Mouse (Mus musculus) hindbrain, embryonic 16.5 days (tissue): ENCODE data around the gene Uba1. TPM values are rescaled to one million over a fixed set of nuclear protein-coding genes. Genes with fewer than 3 reads are reported as not detected.

Experiments used
- ATAC-seq: fragments of 200-750 bp; cut with Nextera tagmentation; 2 replicates; pipeline ENCODE4 v1.8.0; 2017; ENCODE audit warnings: moderate TSS enrichment, moderate library complexity
- H3K27ac ChIP-seq: fragments of 300-500 bp; sonication (generic); 2 replicates; pipeline ENCODE4 v1.5.1; 2014; ENCODE audit warnings: low read depth, mild to moderate bottlenecking, control low read depth, low read length, moderate library complexity
- H3K27me3 ChIP-seq: fragments of 300-500 bp; sonication (generic); replicated peaks from 2 replicates; pipeline ENCODE4 v1.6.1; 2014; ENCODE audit warnings: low read length; ENCODE audit not compliant: control insufficient read depth, insufficient read depth
- H3K36me3 ChIP-seq: fragments of 300-500 bp; sonication (generic); 2 replicates; pipeline ENCODE4 v1.6.1; 2014; ENCODE audit warnings: mild to moderate bottlenecking, low read length, moderate library complexity, mixed read lengths; ENCODE audit not compliant: control insufficient read depth, insufficient read depth
- H3K4me1 ChIP-seq: fragments of 300-500 bp; sonication (generic); 2 replicates; pipeline ENCODE4 v1.6.1; 2014; ENCODE audit warnings: low read depth, low read length; ENCODE audit not compliant: control insufficient read depth, insufficient read depth
- H3K4me2 ChIP-seq: fragments of 300-500 bp; sonication (generic); 2 replicates; pipeline ENCODE4 v1.6.1; 2014; ENCODE audit warnings: mild to moderate bottlenecking, low read length, control low read depth, moderate library complexity
- H3K4me3 ChIP-seq: fragments of 300-500 bp; sonication (generic); 2 replicates; pipeline ENCODE4 v1.5.1; 2014; ENCODE audit warnings: mild to moderate bottlenecking, low read length, control low read depth, moderate library complexity
- H3K9ac ChIP-seq: fragments of 300-500 bp; sonication (generic); 2 replicates; pipeline ENCODE4 v1.6.1; 2014; ENCODE audit warnings: low read depth, mild to moderate bottlenecking, control low read depth, low read length, moderate library complexity
- H3K9me3 ChIP-seq: fragments of 300-500 bp; sonication (generic); 2 replicates; pipeline ENCODE4 v1.6.1; 2014; ENCODE audit warnings: mild to moderate bottlenecking, low read length, moderate library complexity; ENCODE audit not compliant: control insufficient read depth
- WGBS: fragments of 180-500 bp; shearing (Covaris S2); extraction: QIAGEN DNeasy Blood & Tissue Kit; methylation state at CpG from one replicate; pipeline ENCODE4 v1.1.7; 2014; 5-methylcytosine and 5-hydroxymethylcytosine counted together
- polyA plus RNA-seq: library from polyadenylated mRNA; unstranded; fragments of >200 nt; fragmentation: Nextera tagmentation; extraction: Ambion mirVana; gene quantifications from 2 replicates; pipeline ENCODE4 v1.2.1, GENCODE M21; 2015

Gene Uba1
- 350 and 371 TPM in 2 replicates for polyA plus RNA-seq

DNA sequence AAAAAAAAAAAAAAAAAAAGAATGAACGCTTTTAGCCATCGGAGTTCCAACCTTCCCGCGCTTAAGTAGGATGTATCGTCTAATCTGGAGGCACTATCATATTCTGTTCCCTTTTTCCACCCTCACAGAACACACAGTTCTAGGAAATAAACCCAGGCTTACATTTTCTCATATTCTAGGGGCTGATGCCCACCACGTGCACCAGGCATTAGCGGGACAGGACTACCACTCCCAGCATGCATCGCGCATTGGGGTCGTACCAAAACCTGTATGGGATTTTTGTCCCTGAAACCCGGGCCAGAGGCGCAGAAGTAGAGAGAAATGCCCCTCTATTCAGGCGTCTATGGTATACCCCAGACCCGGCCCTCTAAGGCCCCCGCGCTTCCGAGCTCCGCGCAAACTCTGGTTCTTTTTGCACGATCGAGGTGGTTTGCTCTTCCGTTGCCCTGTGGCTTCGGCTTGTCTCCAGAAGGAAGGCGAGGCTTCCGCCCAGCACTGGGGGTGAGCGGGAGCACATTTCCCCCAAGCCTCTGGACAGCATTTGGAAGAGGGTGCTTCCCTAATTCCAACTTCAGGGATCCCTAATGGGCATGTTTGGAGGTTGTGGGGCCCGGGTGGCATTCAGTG is at the start of gene Uba1:
Gene Uba1, plus strand, starts transcription at position 301 of the 627 bp plus-strand sequence.
- H3K4me2 ChIP-seq = peak within 1 kb of the TSS; percentile 83
- ATAC-seq = peak; percentile 89
- no peaks in the 10 kb centered on the region for H3K27me3 ChIP-seq
- H3K4me1 ChIP-seq = peaks cover 5% of the 10 kb centered on the region; the same call in 1 of the 2 replicates
- WGBS = 16% methylated on average over 27 of the region's 27 CpGs
- peak within 1 kb of the TSS; percentile 58 for H3K9ac ChIP-seq
- no peaks in the 10 kb centered on the region for H3K36me3 ChIP-seq
- no peaks in the 10 kb centered on the region for H3K9me3 ChIP-seq
- peak within 1 kb of the TSS; percentile 51 for H3K27ac ChIP-seq
- H3K4me3 ChIP-seq = peak within 1 kb of the TSS; percentile 50

DNA sequence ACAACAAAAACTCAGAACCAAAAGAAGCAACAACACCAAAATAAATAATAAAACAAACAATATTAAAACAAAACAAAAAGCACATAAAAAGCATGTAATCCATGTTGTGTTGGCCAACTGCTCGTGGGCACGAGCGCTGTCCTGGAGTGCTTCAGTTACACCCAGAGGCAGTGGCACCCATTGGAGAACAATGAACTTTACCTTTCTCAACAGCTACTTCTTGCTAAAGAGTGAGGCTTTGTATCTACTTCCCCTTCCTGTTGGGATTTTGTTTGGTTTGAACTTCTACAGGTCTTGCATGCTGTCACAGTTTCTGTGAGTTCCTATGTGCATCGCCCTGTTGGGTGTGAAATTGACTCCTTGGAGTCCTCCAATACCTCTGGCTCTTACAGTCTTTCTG is 49.6 kb upstream of the Uba1 start:
- no peak overlapping the region for H3K4me2 ChIP-seq
- H3K36me3 ChIP-seq = no peaks in the 10 kb centered on the region
- H3K27me3 ChIP-seq = no peaks in the 10 kb centered on the region
- no peak overlapping the region for H3K4me3 ChIP-seq
- WGBS = 85% methylated on average over 4 of the region's 4 CpGs
- ATAC-seq = no peak
- no peaks in the 10 kb centered on the region for H3K9me3 ChIP-seq
- no peak overlapping the region for H3K9ac ChIP-seq
- H3K27ac ChIP-seq = no peak overlapping the region
- no peaks in the 10 kb centered on the region for H3K4me1 ChIP-seq

GRCm38 (mm10) chrX:20616861-20617175 is 41.3 kb upstream of the Uba1 start:
- Histone ChIP-seq H3K27ac (peak overlapping the region; percentile 76), H3K4me1 (peaks cover 10% of the 10 kb centered on the region), H3K9me3 (no peaks in the 10 kb centered on the region), H3K4me2 (peak overlapping the region; percentile 63), H3K9ac (peak overlapping the region; percentile 51), H3K4me3 (peak overlapping the region; percentile 58), H3K27me3 (no peaks in the 10 kb centered on the region), H3K36me3 (no peaks in the 10 kb centered on the region)
- peak; percentile 57 for ATAC-seq
- 23% methylated on average over 17 of the region's 17 CpGs for WGBS

DNA sequence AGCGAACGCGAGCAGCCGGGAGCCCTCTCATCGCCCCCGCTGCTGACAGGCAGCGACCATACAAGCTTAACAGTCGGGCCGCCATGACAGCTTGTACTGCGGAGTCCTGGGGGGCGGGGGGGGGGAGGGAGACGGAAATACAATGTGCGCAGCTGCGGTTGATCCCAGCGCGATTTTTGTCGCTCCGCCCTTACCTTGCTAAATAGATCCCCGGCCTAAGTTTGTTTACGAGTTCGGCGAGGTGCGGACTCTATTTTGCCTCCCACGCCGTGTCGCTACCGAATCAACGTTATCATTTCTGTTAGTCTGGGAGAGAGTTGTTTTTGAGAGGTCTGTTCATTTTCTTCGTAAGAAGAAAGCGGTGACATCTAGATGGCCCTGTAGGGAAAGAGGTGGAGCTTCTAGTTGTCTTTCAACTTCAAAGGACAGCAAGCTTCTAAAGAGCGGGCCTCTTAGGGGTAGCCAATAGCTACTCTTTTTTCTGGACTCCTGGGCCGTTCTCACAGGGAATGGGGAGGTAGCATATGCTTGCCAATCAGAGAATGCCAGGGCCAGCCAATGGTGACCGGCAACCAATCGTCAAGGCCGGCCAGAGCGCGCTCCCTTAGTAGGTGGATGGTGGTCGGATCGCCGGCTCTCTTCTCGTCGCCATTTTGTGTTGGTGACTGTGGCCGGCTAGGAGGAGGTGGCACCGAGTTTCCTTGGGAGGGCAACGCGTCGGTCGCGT is 40.8 kb upstream of the Uba1 start, which contains the start of the genes Rbm10 and Ndufb11:
Gene Rbm10, plus strand, starts transcription at position 328 of the 727 bp plus-strand sequence.
Gene Ndufb11, minus strand, starts transcription at position 444 of the 727 bp plus-strand sequence.
- Histone ChIP-seq H3K4me3 (peak within 1 kb of the TSS; percentile 58), H3K36me3 (no peaks in the 10 kb centered on the region), H3K4me1 (peaks cover 10% of the 10 kb centered on the region), H3K4me2 (peak within 1 kb of the TSS; percentile 63), H3K27ac (peak within 1 kb of the TSS; percentile 76), H3K27me3 (no peaks in the 10 kb centered on the region), H3K9ac (peak within 1 kb of the TSS; percentile 66), H3K9me3 (no peaks in the 10 kb centered on the region)
- 17% methylated on average over 40 of the region's 49 CpGs for WGBS
- ATAC-seq = peak; percentile 97

GRCm38 (mm10) chrX:20617903-20618399 is 40.2 kb upstream of the Uba1 start:
- Histone ChIP-seq H3K27ac (peak overlapping the region; percentile 76), H3K4me3 (peak overlapping the region; percentile 58), H3K27me3 (no peaks in the 10 kb centered on the region), H3K9me3 (no peaks in the 10 kb centered on the region), H3K4me1 (peaks cover 10% of the 10 kb centered on the region), H3K9ac (peak overlapping the region; percentile 66), H3K4me2 (peak overlapping the region; percentile 59), H3K36me3 (no peaks in the 10 kb centered on the region)
- peak; percentile 65 for ATAC-seq
- 25% methylated on average over 31 of the region's 31 CpGs for WGBS

DNA sequence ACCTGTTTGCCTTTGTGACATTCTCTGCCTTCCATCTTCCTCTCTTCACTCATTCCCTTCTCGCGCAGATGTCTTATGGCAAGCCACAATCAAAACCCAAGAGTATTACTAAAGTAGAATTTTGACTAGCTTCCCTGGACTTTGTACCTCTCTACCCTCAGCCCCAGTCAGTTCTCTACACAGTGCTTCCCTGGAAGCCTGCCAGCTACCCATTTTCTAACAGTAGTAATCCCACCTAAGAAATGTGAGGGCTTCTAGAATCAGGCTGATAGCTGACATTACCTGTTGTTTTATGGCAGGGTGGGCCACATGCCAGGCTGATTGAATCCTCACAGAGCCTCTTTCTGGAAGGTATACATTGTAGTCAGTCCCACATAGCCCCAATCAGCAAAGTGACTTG is 20.0 kb upstream of the Uba1 start:
- Histone ChIP-seq H3K9ac (no peak overlapping the region), H3K36me3 (peaks cover 10% of the 10 kb centered on the region), H3K4me3 (no peak overlapping the region), H3K27me3 (no peaks in the 10 kb centered on the region), H3K4me1 (no peaks in the 10 kb centered on the region), H3K27ac (no peak overlapping the region), H3K9me3 (no peaks in the 10 kb centered on the region), H3K4me2 (no peak overlapping the region)
- 95% methylated on average over 2 of the region's 2 CpGs for WGBS
- no peak for ATAC-seq

- H3K27me3 ChIP-seq = no peaks in the 10 kb centered on the region
- no peak overlapping the region for H3K9ac ChIP-seq
- no peaks in the 10 kb centered on the region for H3K4me1 ChIP-seq
- H3K27ac ChIP-seq = no peak overlapping the region
- 66% methylated on average over 2 of the region's 5 CpGs for WGBS
- H3K36me3 ChIP-seq = peaks cover 14% of the 10 kb centered on the region; the same call in 1 of the 2 replicates
- H3K9me3 ChIP-seq = no peaks in the 10 kb centered on the region
- no peak for ATAC-seq
- no peak overlapping the region for H3K4me3 ChIP-seq
- H3K4me2 ChIP-seq = no peak overlapping the region
Observed at GRCm38 (mm10) chrX:20644780-20645179, 13.3 kb upstream of the Uba1 start.

GRCm38 (mm10) chrX:20657593-20657992 is 533 bp upstream of the Uba1 start:
- 27% methylated on average over 5 of the region's 5 CpGs for WGBS
- H3K9me3 ChIP-seq = no peaks in the 10 kb centered on the region
- no peaks in the 10 kb centered on the region for H3K36me3 ChIP-seq
- no peak overlapping the region for H3K9ac ChIP-seq
- no peak for ATAC-seq
- peak overlapping the region; percentile 83 for H3K4me2 ChIP-seq
- H3K4me1 ChIP-seq = peaks cover 5% of the 10 kb centered on the region; the same call in 1 of the 2 replicates
- peak overlapping the region; percentile 50 for H3K4me3 ChIP-seq
- no peak overlapping the region for H3K27ac ChIP-seq
- H3K27me3 ChIP-seq = no peaks in the 10 kb centered on the region

DNA sequence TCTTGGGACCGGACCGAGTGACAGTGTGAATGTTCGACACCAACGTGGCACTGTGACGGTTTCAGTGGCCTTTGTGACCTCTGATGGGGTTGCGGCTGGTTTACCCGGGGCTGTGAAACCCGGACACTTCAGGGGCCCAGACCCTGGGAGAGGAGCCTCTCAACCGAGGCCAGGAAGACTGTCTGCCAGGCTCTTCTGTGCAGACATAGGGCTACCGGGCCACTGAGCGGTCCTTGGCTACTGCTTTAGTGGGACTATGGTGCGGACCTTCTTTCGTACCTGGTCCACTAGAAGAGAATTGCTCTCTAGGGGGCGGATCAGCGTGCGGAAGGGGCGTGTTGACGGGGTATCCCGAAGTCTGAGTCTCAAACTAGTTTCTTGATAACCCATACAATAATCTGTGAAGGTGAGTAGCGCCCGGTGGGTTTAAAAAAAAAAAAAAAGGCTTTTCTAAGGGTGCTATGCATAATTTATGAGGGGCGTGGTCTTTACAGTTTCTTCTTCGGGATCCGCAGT is 823 bp downstream of the Uba1 start:
- H3K4me3 ChIP-seq = peak overlapping the region; percentile 50
- 18% methylated on average over 24 of the region's 24 CpGs for WGBS

More for the DNA sequence above, 823 bp downstream of the Uba1 start:
- no peaks in the 10 kb centered on the region for H3K27me3 ChIP-seq
- no peaks in the 10 kb centered on the region for H3K36me3 ChIP-seq
- H3K4me2 ChIP-seq = peak overlapping the region; percentile 83
- H3K27ac ChIP-seq = no peak overlapping the region
- ATAC-seq = no peak
- peak overlapping the region; percentile 48 for H3K9ac ChIP-seq
- no peaks in the 10 kb centered on the region for H3K9me3 ChIP-seq
- peaks cover 5% of the 10 kb centered on the region; the same call in 1 of the 2 replicates for H3K4me1 ChIP-seq
